Mouse (Mus musculus) neural tube, embryonic 13.5 days (tissue): ENCODE measurements around the gene Clrn2. TPM values are rescaled to one million over a fixed set of nuclear protein-coding genes. Genes with fewer than 3 reads are reported as not detected.
A peak's percentile ranks its signal among the peaks of the same experiment; 100 is the strongest.

ENCODE experiments used
- ATAC-seq: fragments of 200-750 bp; cut with Nextera tagmentation; 2 replicates; pipeline ENCODE4 v1.8.0; 2017; ENCODE audit warnings: low read depth, mild to moderate bottlenecking, moderate TSS enrichment, moderate library complexity
- H3K27ac ChIP-seq: fragments of 300-500 bp; sonication (generic); replicated peaks from 2 replicates; pipeline ENCODE4 v1.5.1; 2015; ENCODE audit warnings: moderate library complexity, mild to moderate bottlenecking, inconsistent platforms
- H3K27me3 ChIP-seq: fragments of 300-500 bp; sonication (generic); 2 replicates; pipeline ENCODE4 v1.6.1; 2015; ENCODE audit warnings: mild to moderate bottlenecking, inconsistent platforms
- H3K36me3 ChIP-seq: fragments of 300-500 bp; sonication (generic); 2 replicates; pipeline ENCODE4 v1.6.1; 2015; ENCODE audit warnings: mild to moderate bottlenecking, inconsistent platforms
- H3K4me1 ChIP-seq: fragments of 300-500 bp; sonication (generic); replicated peaks from 2 replicates; pipeline ENCODE4 v1.6.1; 2015; ENCODE audit warnings: inconsistent platforms
- H3K4me2 ChIP-seq: fragments of 300-500 bp; sonication (generic); 2 replicates; pipeline ENCODE4 v1.6.1; 2015; ENCODE audit warnings: inconsistent platforms, mild to moderate bottlenecking, moderate library complexity
- H3K4me3 ChIP-seq: fragments of 300-500 bp; sonication (generic); 2 replicates; pipeline ENCODE4 v1.5.1; 2015; ENCODE audit warnings: mild to moderate bottlenecking, inconsistent platforms
- H3K9ac ChIP-seq: fragments of 300-500 bp; sonication (generic); 2 replicates; pipeline ENCODE4 v1.6.1; 2015; ENCODE audit warnings: moderate library complexity, mild to moderate bottlenecking, inconsistent platforms
- H3K9me3 ChIP-seq: fragments of 300-500 bp; sonication (generic); 2 replicates; pipeline ENCODE4 v1.6.1; 2016; ENCODE audit warnings: inconsistent platforms
- WGBS: fragments of 180-500 bp; shearing (Covaris S2); methylation state at CpG from one replicate; pipeline ENCODE4 v1.1.7; 2015; 5-methylcytosine and 5-hydroxymethylcytosine counted together
- polyA plus RNA-seq: library from polyadenylated mRNA; unstranded; fragments of >200 nt; fragmentation: Nextera tagmentation; extraction: Ambion mirVana; gene quantifications from 2 replicates; pipeline ENCODE4 v1.2.1, GENCODE M21; 2015

Clrn2 gene
- polyA plus RNA-seq, 1 experiment from 2014 or later: 0.63 TPM

DNA sequence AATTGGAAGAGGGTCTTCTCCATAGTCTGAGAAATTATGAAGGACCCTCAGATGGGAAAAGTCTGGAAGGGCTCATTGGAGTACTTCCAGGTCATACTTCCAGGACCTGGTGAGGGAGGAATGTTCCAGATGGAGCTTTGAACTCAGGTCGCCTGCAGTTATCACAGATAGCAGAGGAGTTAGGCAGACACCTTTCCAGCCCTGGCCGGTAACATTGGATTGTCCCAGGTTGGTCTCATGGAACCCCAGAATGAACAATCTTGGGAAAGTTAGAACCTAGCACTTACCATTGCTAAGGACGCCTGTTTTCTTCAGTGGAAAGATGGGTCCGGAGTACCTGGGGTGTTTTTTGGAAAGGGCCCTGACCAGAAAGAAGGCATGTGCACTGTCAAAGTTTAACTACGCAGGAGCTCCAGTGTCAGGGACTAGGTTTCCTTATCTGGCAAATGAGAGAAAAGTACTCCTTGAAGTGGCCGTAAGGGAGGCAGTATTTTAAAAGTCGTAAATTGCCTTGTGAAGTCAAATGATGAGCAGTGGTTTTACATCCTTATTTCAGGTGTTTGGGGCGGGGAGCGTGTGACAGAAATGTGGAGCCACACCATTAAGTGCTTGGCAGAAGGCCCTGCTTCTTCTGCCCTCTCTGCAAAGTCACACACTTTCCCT lies 40.7 kb downstream of the Clrn2 start:
- H3K4me2 ChIP-seq: peak overlapping the region; percentile 74
- H3K9ac ChIP-seq: peak overlapping the region; percentile 75
- H3K9me3 ChIP-seq: no peaks in the 10 kb centered on the region
- no peak for ATAC-seq
- peak overlapping the region; percentile 71 for H3K4me3 ChIP-seq
- no peak overlapping the region; the same call in 1 of the 2 replicates for H3K27ac ChIP-seq
- 56% methylated on average over 9 of the region's 9 CpGs for whole genome bisulfite sequencing
- H3K36me3 ChIP-seq: peaks cover 17% of the 10 kb centered on the region
- H3K4me1 ChIP-seq: peaks cover 13% of the 10 kb centered on the region
- 0 out of 2 replicates have a peak, but pooled peaks cover 6% of the 10 kb centered on the region for H3K27me3 ChIP-seq

- Histone ChIP-seq H3K4me1 (peaks cover 13% of the 10 kb centered on the region), H3K9ac (no peak overlapping the region), H3K4me2 (no peak overlapping the region), H3K27ac (no peak overlapping the region), H3K4me3 (no peak overlapping the region), H3K36me3 (peaks cover 23% of the 10 kb centered on the region), H3K27me3 (0 out of 2 replicates have a peak, but pooled peaks cover 6% of the 10 kb centered on the region), H3K9me3 (no peaks in the 10 kb centered on the region)
- WGBS: 87% methylated on average over 3 of the region's 3 CpGs
- no peak for ATAC-seq
These were observed 42.0 kb downstream of the Clrn2 start for GRCm38 (mm10) chr5:45495429-45495975.

GRCm38 (mm10) chr5:45496042-45496441 lies 42.5 kb downstream of the Clrn2 start:
- 0 out of 2 replicates have a peak, but pooled peaks cover 6% of the 10 kb centered on the region for H3K27me3 ChIP-seq
- no peak for ATAC-seq
- H3K4me3 ChIP-seq: no peak overlapping the region
- peaks cover 13% of the 10 kb centered on the region for H3K4me1 ChIP-seq
- no peak overlapping the region for H3K4me2 ChIP-seq
- H3K36me3 ChIP-seq: peaks cover 27% of the 10 kb centered on the region
- H3K9ac ChIP-seq: no peak overlapping the region
- H3K9me3 ChIP-seq: no peaks in the 10 kb centered on the region
- no peak overlapping the region for H3K27ac ChIP-seq

- H3K36me3 ChIP-seq: peaks cover 31% of the 10 kb centered on the region
- no peak overlapping the region for H3K9ac ChIP-seq
- H3K9me3 ChIP-seq: no peaks in the 10 kb centered on the region
- peaks cover 13% of the 10 kb centered on the region for H3K4me1 ChIP-seq
- no peak overlapping the region for H3K4me2 ChIP-seq
- no peak overlapping the region for H3K27ac ChIP-seq
- no peak overlapping the region for H3K4me3 ChIP-seq
- H3K27me3 ChIP-seq: 0 out of 2 replicates have a peak, but pooled peaks cover 5% of the 10 kb centered on the region
- 93% methylated on average over 4 of the region's 4 CpGs for WGBS
- no peak for ATAC-seq
These were observed 42.9 kb downstream of the Clrn2 start for GRCm38 (mm10) chr5:45496479-45496878.

DNA sequence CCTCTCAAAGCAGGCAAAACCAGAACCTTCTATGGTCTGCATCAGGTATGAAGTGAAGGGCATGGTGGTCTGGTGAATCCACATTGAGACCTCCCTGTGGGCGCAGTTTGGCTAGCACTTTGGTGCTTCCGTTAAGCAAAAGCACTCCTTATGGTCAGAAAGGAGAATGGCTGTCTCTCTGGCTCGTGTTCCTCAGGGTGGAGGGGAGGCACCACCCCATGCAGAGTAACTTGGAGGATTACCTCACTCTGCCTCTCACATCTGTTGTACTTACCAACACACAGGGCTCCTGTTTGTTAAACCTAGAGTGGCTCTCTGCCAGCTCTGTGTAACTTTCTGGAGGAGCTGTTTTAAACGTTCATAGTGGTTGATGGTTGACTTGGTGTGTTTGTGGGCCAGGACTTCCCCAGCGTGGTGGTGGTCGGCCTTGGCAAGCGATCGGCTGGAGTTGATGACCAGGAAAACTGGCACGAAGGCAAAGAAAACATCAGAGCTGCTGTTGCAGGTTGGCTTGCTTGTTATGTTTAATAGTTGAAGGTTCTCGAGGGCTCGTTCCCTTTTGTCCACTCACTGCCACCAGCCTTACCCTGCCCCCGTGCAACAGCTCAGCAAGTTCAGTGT lies 43.5 kb downstream of the Clrn2 start:
- H3K4me1 ChIP-seq: peaks cover 13% of the 10 kb centered on the region
- no peak overlapping the region for H3K9ac ChIP-seq
- H3K4me3 ChIP-seq: no peak overlapping the region
- no peaks in the 10 kb centered on the region for H3K27me3 ChIP-seq
- no peaks in the 10 kb centered on the region for H3K9me3 ChIP-seq
- H3K4me2 ChIP-seq: no peak overlapping the region
- no peak overlapping the region for H3K27ac ChIP-seq
- WGBS: 88% methylated on average over 12 of the region's 12 CpGs
- H3K36me3 ChIP-seq: peaks cover 37% of the 10 kb centered on the region
- no peak for ATAC-seq

GRCm38 (mm10) chr5:45497564-45497963 lies 44.0 kb downstream of the Clrn2 start:
- Histone ChIP-seq H3K4me2 (no peak overlapping the region), H3K36me3 (peaks cover 42% of the 10 kb centered on the region), H3K4me3 (no peak overlapping the region), H3K4me1 (peaks cover 13% of the 10 kb centered on the region), H3K27ac (no peak overlapping the region), H3K27me3 (no peaks in the 10 kb centered on the region), H3K9ac (no peak overlapping the region), H3K9me3 (no peaks in the 10 kb centered on the region)
- 88% methylated on average over 5 of the region's 5 CpGs for WGBS
- no peak for ATAC-seq

DNA sequence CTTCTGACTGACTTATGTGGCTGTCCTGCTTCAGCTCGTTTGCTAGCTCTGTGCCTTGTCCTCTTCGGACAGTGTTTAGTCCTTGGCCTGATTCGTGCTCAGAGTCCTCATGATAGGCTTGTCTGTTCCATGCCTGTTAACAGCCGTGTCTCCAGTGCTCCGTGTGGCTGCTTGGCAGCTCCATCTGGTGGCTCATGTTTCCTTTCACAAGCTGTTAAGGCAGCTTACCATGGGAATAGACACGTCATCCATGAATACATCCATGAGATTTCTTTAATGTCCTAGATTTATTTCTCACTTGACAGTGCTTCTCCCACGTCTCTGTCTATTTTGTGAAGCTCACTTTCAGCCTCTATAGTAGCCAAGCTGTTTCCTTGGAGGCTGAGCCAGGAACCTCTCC lies 56.5 kb downstream of the Clrn2 start:
- 86% methylated on average over 7 of the region's 7 CpGs for WGBS
- H3K36me3 ChIP-seq: peaks cover 55% of the 10 kb centered on the region
- ATAC-seq: no peak

GRCm38 (mm10) chr5:45512908-45513307 lies 59.4 kb downstream of the Clrn2 start:
- Histone ChIP-seq H3K27ac (no peak overlapping the region), H3K4me1 (no peaks in the 10 kb centered on the region), H3K9ac (no peak overlapping the region), H3K9me3 (no peaks in the 10 kb centered on the region), H3K4me3 (no peak overlapping the region), H3K36me3 (peaks cover 30% of the 10 kb centered on the region), H3K4me2 (no peak overlapping the region), H3K27me3 (no peaks in the 10 kb centered on the region)
- WGBS: 88% methylated on average over 6 of the region's 6 CpGs
- no peak for ATAC-seq

More for the DNA sequence above, 56.5 kb downstream of the Clrn2 start:
- H3K27ac ChIP-seq: no peak overlapping the region
- H3K9me3 ChIP-seq: no peaks in the 10 kb centered on the region
- no peaks in the 10 kb centered on the region for H3K27me3 ChIP-seq
- H3K4me3 ChIP-seq: no peak overlapping the region
- no peak overlapping the region for H3K9ac ChIP-seq
- H3K4me1 ChIP-seq: no peaks in the 10 kb centered on the region
- no peak overlapping the region for H3K4me2 ChIP-seq

GRCm38 (mm10) chr5:45513511-45513910 lies 60.0 kb downstream of the Clrn2 start:
- Histone ChIP-seq H3K36me3 (peaks cover 29% of the 10 kb centered on the region), H3K4me3 (no peak overlapping the region), H3K9ac (no peak overlapping the region), H3K27me3 (no peaks in the 10 kb centered on the region), H3K9me3 (no peaks in the 10 kb centered on the region), H3K27ac (no peak overlapping the region), H3K4me1 (no peaks in the 10 kb centered on the region), H3K4me2 (no peak overlapping the region)
- WGBS: 93% methylated on average over 2 of the region's 2 CpGs
- ATAC-seq: no peak

Other genes with a start within 250 kb of the Clrn2 start
- 124 and 136 TPM in 2 replicates for gene Qdpr, start 3.5 kb upstream of the Clrn2 start, polyA plus RNA-seq
- gene Lap3, start 39.6 kb downstream of the Clrn2 start, polyA plus RNA-seq: 33.2 and 41.5 TPM in 2 replicates
- 261 and 272 TPM in 2 replicates for gene Med28, start 66.5 kb downstream of the Clrn2 start, polyA plus RNA-seq
- gene Fam184b, start 185.9 kb downstream of the Clrn2 start, polyA plus RNA-seq: 4.0 and 4.8 TPM in 2 replicates
- gene Ncapg, start 216.2 kb downstream of the Clrn2 start, polyA plus RNA-seq: 9.1 and 10.1 TPM in 2 replicates